Mouse (Mus musculus): ENCODE measurements around the gene Fam3c. TPM values are rescaled to one million over a fixed set of nuclear protein-coding genes. Genes with fewer than 3 reads are reported as not detected.

The Fam3c gene
- polyA plus RNA-seq, 1 experiment from 2014 or later: 76.4 TPM

DNA sequence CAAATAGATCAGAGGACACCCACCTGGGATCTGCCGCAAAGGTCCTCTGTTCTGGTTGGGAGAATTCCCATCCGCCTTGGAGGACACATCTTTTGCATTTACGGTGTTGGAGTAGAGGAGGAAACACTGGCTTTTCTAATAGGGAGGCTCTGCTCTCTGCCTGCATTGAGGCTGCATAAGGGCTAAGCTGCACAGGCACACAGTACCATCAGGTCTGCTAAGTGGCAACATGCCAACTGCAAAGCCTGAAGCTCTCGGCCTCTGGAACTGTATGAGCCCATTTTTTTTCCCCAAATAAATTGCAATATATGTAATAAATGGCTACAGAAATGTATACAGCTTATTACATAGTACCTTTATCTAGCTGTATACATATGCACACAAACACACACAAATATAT is 7.9 kb downstream of the Fam3c start:
- Histone ChIP-seq H3K9me3 (ENCODE audit: control insufficient read depth, low read length) (no peaks in the 10 kb centered on the region), H3K9ac (ENCODE audit: low read length) (no peak overlapping the region), H3K36me3 (ENCODE audit: control insufficient read depth, insufficient read depth, low read length) (no peaks in the 10 kb centered on the region), H3K4me2 (ENCODE audit: low read depth, low read length) (no peak overlapping the region), H3K4me3 (ENCODE audit: low read length) (no peak overlapping the region), H3K4me1 (replicated peaks; ENCODE audit: control insufficient read depth, insufficient read depth, low read length) (peaks cover 19% of the 10 kb centered on the region; the same call in 1 of the 2 replicates), H3K27me3 (ENCODE audit: control insufficient read depth, insufficient read depth, low read depth, low read length) (no peaks in the 10 kb centered on the region), H3K27ac (ENCODE audit: low read length) (no peak overlapping the region)
- ATAC-seq (ENCODE audit: low read depth): no peak
- 67% methylated on average over 4 of the region's 4 CpGs for WGBS

DNA sequence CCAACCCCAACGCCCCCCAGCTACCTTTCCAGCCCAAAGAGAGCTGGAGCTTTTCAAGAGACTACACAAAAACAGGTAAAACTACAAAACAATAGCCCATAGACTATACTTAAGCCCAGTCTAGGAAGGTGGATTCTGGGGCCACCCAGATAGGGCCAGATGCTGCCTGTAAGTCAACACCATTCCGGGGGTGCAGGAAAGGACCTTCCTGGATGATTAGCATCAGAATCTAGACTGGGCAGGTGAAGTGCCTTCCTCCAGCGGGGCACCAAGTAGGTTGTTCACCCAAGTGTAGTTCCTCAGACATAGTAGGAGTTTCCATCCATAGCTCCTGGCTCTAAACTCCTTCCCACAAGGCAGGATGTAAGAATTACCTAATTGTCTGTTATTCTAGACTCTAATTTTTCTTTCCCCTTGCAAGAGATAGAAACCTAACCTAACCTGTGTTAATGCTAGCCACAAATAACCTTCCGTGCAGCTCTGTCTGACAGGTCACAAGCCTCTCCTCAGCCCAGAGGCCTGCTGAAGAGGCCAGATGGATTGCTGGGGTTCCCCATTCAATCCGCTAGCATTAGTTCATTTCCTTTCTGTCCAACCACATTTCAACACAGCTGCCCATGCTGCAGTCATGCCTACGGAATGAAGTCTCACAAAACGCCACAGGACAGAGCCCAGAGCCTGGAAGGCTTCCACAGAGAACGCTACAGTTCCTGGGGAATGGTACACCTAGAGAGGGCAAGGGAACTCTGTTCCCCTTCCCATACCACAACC is 8.7 kb downstream of the Fam3c start:
- Histone ChIP-seq H3K4me1 (replicated peaks; ENCODE audit: control insufficient read depth, insufficient read depth, low read length) (peaks cover 18% of the 10 kb centered on the region; the same call in 1 of the 2 replicates), H3K4me2 (ENCODE audit: low read depth, low read length) (no peak overlapping the region), H3K27me3 (ENCODE audit: control insufficient read depth, insufficient read depth, low read depth, low read length) (no peaks in the 10 kb centered on the region), H3K4me3 (ENCODE audit: low read length) (no peak overlapping the region), H3K27ac (ENCODE audit: low read length) (no peak overlapping the region), H3K9ac (ENCODE audit: low read length) (no peak overlapping the region), H3K9me3 (ENCODE audit: control insufficient read depth, low read length) (no peaks in the 10 kb centered on the region), H3K36me3 (ENCODE audit: control insufficient read depth, insufficient read depth, low read length) (no peaks in the 10 kb centered on the region)
- no peak for ATAC-seq (ENCODE audit: low read depth)
- 66% methylated on average over 8 of the region's 8 CpGs for WGBS

DNA sequence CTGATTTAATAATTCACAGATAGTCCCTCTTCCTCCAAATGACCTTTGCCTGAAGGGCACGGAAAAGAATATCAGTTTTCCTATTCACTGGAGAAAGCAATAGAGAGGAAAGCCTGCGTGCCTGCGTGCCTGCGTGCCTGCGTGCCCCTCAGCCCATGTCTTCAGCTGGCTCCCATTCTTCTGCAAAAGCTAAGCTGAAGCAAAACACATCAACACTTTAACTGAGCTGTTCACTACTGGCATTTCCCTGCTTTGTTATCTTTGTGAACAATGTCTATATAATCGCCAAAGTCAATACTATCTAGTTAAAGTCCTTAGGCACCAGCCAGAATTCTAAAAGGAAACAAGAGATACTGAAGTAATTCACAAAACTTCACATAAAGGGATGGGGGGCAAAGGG is 11.6 kb downstream of the Fam3c start:
- Histone ChIP-seq H3K9me3 (ENCODE audit: control insufficient read depth, low read length) (no peaks in the 10 kb centered on the region), H3K27ac (ENCODE audit: low read length) (no peak overlapping the region), H3K27me3 (ENCODE audit: control insufficient read depth, insufficient read depth, low read depth, low read length) (no peaks in the 10 kb centered on the region), H3K4me3 (ENCODE audit: low read length) (no peak overlapping the region), H3K4me1 (replicated peaks; ENCODE audit: control insufficient read depth, insufficient read depth, low read length) (peaks cover 12% of the 10 kb centered on the region; the same call in 1 of the 2 replicates), H3K4me2 (ENCODE audit: low read depth, low read length) (no peak overlapping the region), H3K9ac (ENCODE audit: low read length) (no peak overlapping the region), H3K36me3 (ENCODE audit: control insufficient read depth, insufficient read depth, low read length) (no peaks in the 10 kb centered on the region)
- ATAC-seq (ENCODE audit: low read depth): no peak
- WGBS: 49% methylated on average over 6 of the region's 6 CpGs

DNA sequence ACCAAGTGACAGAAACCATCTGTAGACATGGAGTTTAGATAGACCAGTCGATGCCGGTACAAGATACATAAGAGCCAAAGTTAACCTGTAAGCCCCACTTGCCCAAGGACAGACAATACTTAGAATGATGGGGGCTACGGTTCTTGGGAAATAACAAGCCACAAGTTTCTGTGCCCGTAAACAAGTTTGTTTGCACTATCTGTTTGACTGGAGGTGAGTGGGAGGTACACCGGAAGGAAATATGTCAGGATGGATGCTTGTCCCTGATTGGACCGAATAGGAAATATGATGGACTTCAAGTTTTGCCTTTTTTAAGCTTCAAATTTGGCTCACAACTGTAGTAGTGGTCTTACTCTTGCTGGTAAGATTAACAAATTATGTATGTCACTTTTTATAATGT is 12.3 kb downstream of the Fam3c start:
- H3K27ac ChIP-seq (ENCODE audit: low read length): no peak overlapping the region
- peaks cover 12% of the 10 kb centered on the region; the same call in 1 of the 2 replicates for H3K4me1 ChIP-seq (replicated peaks; ENCODE audit: control insufficient read depth, insufficient read depth, low read length)
- no peak for ATAC-seq (ENCODE audit: low read depth)
- H3K4me3 ChIP-seq (ENCODE audit: low read length): no peak overlapping the region
- 76% methylated on average over 6 of the region's 6 CpGs for WGBS
- no peak overlapping the region for H3K4me2 ChIP-seq (ENCODE audit: low read depth, low read length)
- H3K27me3 ChIP-seq (ENCODE audit: control insufficient read depth, insufficient read depth, low read depth, low read length): no peaks in the 10 kb centered on the region
- H3K36me3 ChIP-seq (ENCODE audit: control insufficient read depth, insufficient read depth, low read length): peaks cover 3% of the 10 kb centered on the region; the same call in 1 of the 2 replicates
- H3K9ac ChIP-seq (ENCODE audit: low read length): no peak overlapping the region
- no peaks in the 10 kb centered on the region for H3K9me3 ChIP-seq (ENCODE audit: control insufficient read depth, low read length)

DNA sequence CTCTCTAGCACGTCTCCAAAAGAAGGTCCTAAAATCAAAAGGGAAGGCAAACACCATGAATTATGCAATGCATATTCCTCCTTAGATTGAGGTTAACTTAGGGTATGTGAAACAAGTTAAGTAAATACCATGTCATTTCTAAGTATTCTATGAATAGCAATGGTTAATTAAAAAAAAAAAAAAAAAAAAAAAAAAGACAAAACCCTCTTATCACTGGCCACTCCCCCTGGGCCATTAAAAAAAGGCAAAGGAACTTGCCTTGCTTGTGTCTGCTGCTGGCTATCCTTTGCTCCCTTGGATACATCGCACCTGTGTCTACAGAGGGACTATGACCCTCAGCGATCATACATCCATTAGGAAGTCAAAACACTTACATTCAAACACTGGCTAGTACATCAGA is 12.8 kb downstream of the Fam3c start:
- ATAC-seq (ENCODE audit: low read depth): no peak
- 50% methylated on average over 3 of the region's 3 CpGs for WGBS
- H3K27me3 ChIP-seq (ENCODE audit: control insufficient read depth, insufficient read depth, low read depth, low read length): no peaks in the 10 kb centered on the region
- H3K27ac ChIP-seq (ENCODE audit: low read length): no peak overlapping the region
- peaks cover 5% of the 10 kb centered on the region; the same call in 1 of the 2 replicates for H3K36me3 ChIP-seq (ENCODE audit: control insufficient read depth, insufficient read depth, low read length)
- H3K4me2 ChIP-seq (ENCODE audit: low read depth, low read length): no peak overlapping the region
- H3K9me3 ChIP-seq (ENCODE audit: control insufficient read depth, low read length): no peaks in the 10 kb centered on the region
- H3K4me1 ChIP-seq (replicated peaks; ENCODE audit: control insufficient read depth, insufficient read depth, low read length): peaks cover 12% of the 10 kb centered on the region; the same call in 1 of the 2 replicates
- no peak overlapping the region for H3K9ac ChIP-seq (ENCODE audit: low read length)
- H3K4me3 ChIP-seq (ENCODE audit: low read length): no peak overlapping the region

DNA sequence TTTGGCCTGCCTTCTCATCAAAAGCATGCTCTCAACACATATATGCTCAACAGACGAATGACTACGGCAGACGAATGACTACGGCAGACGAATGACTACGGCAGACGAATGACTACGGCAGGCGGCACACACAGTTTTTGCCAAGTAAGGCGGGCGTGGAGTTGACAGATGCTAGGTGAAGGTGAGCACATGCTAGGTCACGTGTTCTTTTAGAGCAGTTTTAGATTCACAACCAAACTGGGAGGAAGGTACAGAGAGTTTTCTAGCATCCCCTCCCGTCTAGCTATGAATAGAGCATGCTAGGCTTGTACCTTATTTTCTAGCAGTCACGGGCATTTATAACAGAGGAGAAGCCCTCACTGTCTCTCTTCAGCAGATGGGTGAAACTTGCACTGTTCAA is 15.3 kb downstream of the Fam3c start:
- no peak for ATAC-seq (ENCODE audit: low read depth)
- Histone ChIP-seq H3K4me3 (ENCODE audit: low read length) (no peak overlapping the region), H3K27me3 (ENCODE audit: control insufficient read depth, insufficient read depth, low read depth, low read length) (no peaks in the 10 kb centered on the region), H3K36me3 (ENCODE audit: control insufficient read depth, insufficient read depth, low read length) (peaks cover 10% of the 10 kb centered on the region; the same call in 1 of the 2 replicates), H3K4me2 (ENCODE audit: low read depth, low read length) (no peak overlapping the region), H3K9ac (ENCODE audit: low read length) (no peak overlapping the region), H3K9me3 (ENCODE audit: control insufficient read depth, low read length) (no peaks in the 10 kb centered on the region), H3K4me1 (replicated peaks; ENCODE audit: control insufficient read depth, insufficient read depth, low read length) (peaks cover 6% of the 10 kb centered on the region; the same call in 1 of the 2 replicates), H3K27ac (ENCODE audit: low read length) (no peak overlapping the region)
- WGBS: 94% methylated on average over 14 of the region's 14 CpGs

DNA sequence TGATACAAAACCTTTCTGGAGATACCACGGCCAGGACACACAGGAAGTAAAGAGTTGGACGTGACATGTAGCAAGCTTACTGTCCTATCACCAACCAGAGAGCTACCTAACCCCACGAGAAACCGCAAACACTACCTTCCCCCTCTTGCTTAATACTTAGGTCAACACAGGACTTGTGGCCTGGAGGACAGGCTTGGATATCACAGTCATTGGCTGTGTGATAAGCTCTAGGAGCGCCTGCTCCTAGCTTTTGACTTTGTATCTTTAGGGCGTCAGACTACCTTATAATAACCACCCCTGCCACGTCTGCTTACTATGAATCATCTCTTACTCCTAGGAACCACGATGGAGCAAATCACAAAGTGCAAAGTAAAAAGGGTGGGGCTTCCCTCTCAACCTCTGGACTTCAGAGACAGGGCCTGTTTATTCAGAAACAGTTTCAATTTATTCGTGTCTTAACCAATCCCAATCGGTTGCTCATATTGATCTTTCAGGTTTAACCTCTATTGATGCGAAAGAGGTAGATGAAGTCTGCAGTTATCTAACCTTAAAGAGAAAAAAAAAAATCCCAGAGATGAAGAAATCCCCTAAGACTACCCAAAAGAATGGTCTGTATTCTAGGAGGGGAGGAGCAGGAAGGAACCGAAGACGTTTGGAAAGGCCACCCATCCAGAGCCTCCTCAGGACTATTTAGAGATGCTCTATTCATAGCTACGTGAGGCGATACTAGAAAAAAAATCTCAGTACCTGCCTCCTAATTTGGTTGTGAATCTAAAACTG is 16.1 kb downstream of the Fam3c start:
- H3K9me3 ChIP-seq (ENCODE audit: control insufficient read depth, low read length): no peaks in the 10 kb centered on the region
- no peak overlapping the region for H3K27ac ChIP-seq (ENCODE audit: low read length)
- H3K4me3 ChIP-seq (ENCODE audit: low read length): no peak overlapping the region
- 93% methylated on average over 15 of the region's 15 CpGs for WGBS
- peaks cover 10% of the 10 kb centered on the region; the same call in 1 of the 2 replicates for H3K36me3 ChIP-seq (ENCODE audit: control insufficient read depth, insufficient read depth, low read length)
- peaks cover 6% of the 10 kb centered on the region; the same call in 1 of the 2 replicates for H3K4me1 ChIP-seq (replicated peaks; ENCODE audit: control insufficient read depth, insufficient read depth, low read length)
- no peaks in the 10 kb centered on the region for H3K27me3 ChIP-seq (ENCODE audit: control insufficient read depth, insufficient read depth, low read depth, low read length)
- no peak overlapping the region for H3K4me2 ChIP-seq (ENCODE audit: low read depth, low read length)
- no peak overlapping the region for H3K9ac ChIP-seq (ENCODE audit: low read length)
- ATAC-seq (ENCODE audit: low read depth): no peak

DNA sequence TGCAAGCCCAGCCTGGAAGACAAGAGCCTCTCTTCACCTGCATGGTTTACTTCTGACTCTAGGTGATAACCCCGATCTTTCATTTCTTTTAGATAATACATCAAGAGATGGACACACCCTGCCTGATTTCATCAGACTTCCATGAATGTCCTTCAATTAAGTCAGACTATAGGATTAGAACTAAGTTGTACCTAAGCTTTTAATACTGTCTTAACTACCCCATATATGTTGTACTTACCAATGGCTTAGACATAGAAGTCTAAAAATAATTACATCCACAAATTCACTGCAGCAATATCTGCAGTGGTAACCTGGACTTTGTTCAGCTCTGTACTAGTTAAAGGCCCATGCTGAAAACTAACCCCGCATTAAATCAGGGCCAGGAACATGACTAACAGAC is 23.5 kb downstream of the Fam3c start:
- H3K27me3 ChIP-seq (ENCODE audit: control insufficient read depth, insufficient read depth, low read depth, low read length): no peaks in the 10 kb centered on the region
- no peak overlapping the region for H3K27ac ChIP-seq (ENCODE audit: low read length)
- WGBS: 88% methylated on average over 2 of the region's 2 CpGs

More for the DNA sequence above, 23.5 kb downstream of the Fam3c start:
- Histone ChIP-seq H3K4me1 (replicated peaks; ENCODE audit: control insufficient read depth, insufficient read depth, low read length) (peaks cover 4% of the 10 kb centered on the region), H3K9me3 (ENCODE audit: control insufficient read depth, low read length) (no peaks in the 10 kb centered on the region), H3K36me3 (ENCODE audit: control insufficient read depth, insufficient read depth, low read length) (peaks cover 2% of the 10 kb centered on the region; the same call in 1 of the 2 replicates), H3K4me3 (ENCODE audit: low read length) (no peak overlapping the region), H3K4me2 (ENCODE audit: low read depth, low read length) (no peak overlapping the region), H3K9ac (ENCODE audit: low read length) (no peak overlapping the region)
- no peak for ATAC-seq (ENCODE audit: low read depth)
